In the genomic region with DNA sequence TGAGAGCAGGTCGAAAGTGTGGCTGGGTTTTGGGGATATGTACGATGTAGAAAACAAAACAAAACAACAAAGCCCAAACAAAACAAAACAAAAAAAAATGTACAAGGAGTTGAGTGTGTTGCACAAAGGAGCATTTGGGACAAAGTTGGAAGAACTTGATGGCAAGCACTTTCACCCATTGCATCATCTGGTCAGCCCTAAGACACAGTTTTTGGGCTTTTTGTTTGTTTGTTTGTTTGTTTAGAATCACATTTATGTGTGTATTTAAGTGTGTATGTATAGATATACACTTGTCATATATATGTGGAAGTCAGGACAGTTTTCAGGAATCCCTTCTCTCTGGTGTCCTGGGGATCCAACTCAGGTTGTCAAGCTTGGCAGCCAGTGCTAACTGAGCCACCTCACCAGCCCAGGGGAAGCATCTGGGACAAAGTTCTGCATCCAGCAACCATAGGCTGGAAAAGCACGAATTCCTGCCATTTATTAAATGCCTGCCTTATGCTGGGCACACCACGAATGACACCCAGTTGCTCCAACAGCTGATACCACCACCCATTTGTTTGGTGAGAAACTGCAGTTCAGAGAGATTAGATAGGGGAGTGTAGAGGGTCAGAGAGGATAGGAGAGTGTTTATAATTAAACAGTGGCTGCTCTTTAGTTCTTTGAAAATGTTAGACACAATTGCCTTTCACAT, we compare ENCODE assay signal across 8 mouse cellular contexts. TPM values are rescaled to one million over a fixed set of nuclear protein-coding genes. Genes with fewer than 3 reads are reported as not detected.
DNase-seq lines count a peak whose midpoint lies in the region; ATAC-seq and TF ChIP-seq lines count a peak whose summit lies in the region.
"Had no signal": no experiment of that assay in that cellular context is flagged by ENCODE, and none has a peak within 500 bp of the region (broad histone marks: within the 10 kb centered on the region; RNA-seq: fewer than 3 reads in every experiment).

No protein-coding gene starts in this region.

- 21% methylated on average over 4 of the region's 4 CpGs for WGBS in liver, embryonic 11.5 days
- WGBS in liver, embryonic 12.5 days (ENCODE audit: insufficient replicate concordance) = 15% methylated on average over 4 of the region's 4 CpGs
- WGBS in limb, embryonic 11.5 days = 36% methylated on average over 4 of the region's 4 CpGs

- TF ChIP-seq CTCF in MEL (IDR thresholded peaks at IDR 0.05 in 2 of 3, conservative IDR thresholded peaks at IDR 0.05 in 1 of 3; ENCODE audit: control insufficient read depth in 1 of 3, insufficient read depth in 1 of 3, low read depth in 2 of 3, low read length in 3 of 3, poor library complexity in 1 of 3, severe bottlenecking in 1 of 3) = no peak

- TF ChIP-seq RAD21 in MEL (IDR thresholded peaks at IDR 0.05; ENCODE audit: low read depth, low read length) = no peak

- H3K27ac ChIP-seq in liver, embryonic 11.5 days (ENCODE audit: low read depth, low read length) = no peak overlapping the region
- H3K27ac ChIP-seq in liver, embryonic 12.5 days = no peak overlapping the region
- no peak overlapping the region for H3K27ac ChIP-seq in MEL (ENCODE audit: control insufficient read depth, low read depth, low read length)
- peak overlapping the region; percentile 33; the same call in 1 of the 2 replicates for H3K27ac ChIP-seq in limb, embryonic 11.5 days (replicated peaks; ENCODE audit: low read depth, low read length)
- H3K27ac ChIP-seq: liver, embryonic 14.5 days had no signal

- H3K27me3 ChIP-seq in liver, embryonic 11.5 days (replicated peaks; ENCODE audit: control insufficient read depth, insufficient read depth, low read length) = no peaks in the 10 kb centered on the region
- H3K27me3 ChIP-seq in liver, embryonic 12.5 days (replicated peaks) = 0 out of 2 replicates have a peak, but pooled peaks cover 8% of the 10 kb centered on the region
- no peaks in the 10 kb centered on the region for H3K27me3 ChIP-seq in MEL (ENCODE audit: control insufficient read depth in 1 of 2, insufficient read depth in 2 of 2, low read length in 2 of 2)
- H3K27me3 ChIP-seq in limb, embryonic 11.5 days (ENCODE audit: control insufficient read depth, insufficient read depth, low read length) = no peaks in the 10 kb centered on the region
- H3K27me3 ChIP-seq in myocyte (ENCODE audit: control insufficient read depth, insufficient read depth, insufficient read length) = no peaks in the 10 kb centered on the region

- ATAC-seq in liver, embryonic 11.5 days (replicated peaks; ENCODE audit: low FRiP score) = 0 out of 2 replicates have a peak, but pooled peaks have one; percentile 44
- no peak; the same call in 1 of the 2 replicates for ATAC-seq in liver, embryonic 12.5 days
- ATAC-seq in limb, embryonic 11.5 days (ENCODE audit: insufficient number of reproducible peaks, low FRiP score, low TSS enrichment, low read depth) = no peak

- no peak; a peak in 2 of 4 replicates for TF ChIP-seq EP300 in MEL (IDR thresholded peaks at IDR 0.05; ENCODE audit: low read depth in 1 of 2, low read length in 2 of 2)

- no peaks in the 10 kb centered on the region for H3K9me3 ChIP-seq in liver, embryonic 11.5 days (ENCODE audit: control insufficient read depth, low read length)
- H3K9me3 ChIP-seq in liver, embryonic 12.5 days (replicated peaks) = no peaks in the 10 kb centered on the region
- H3K9me3 ChIP-seq in MEL (replicated peaks; ENCODE audit: insufficient read depth, low read length) = no peaks in the 10 kb centered on the region
- no peaks in the 10 kb centered on the region for H3K9me3 ChIP-seq in limb, embryonic 11.5 days (ENCODE audit: control insufficient read depth, low read length)

- H3K4me2 ChIP-seq in liver, embryonic 11.5 days = no peak overlapping the region
- H3K4me2 ChIP-seq in liver, embryonic 12.5 days = no peak overlapping the region
- no peak overlapping the region for H3K4me2 ChIP-seq in limb, embryonic 11.5 days (ENCODE audit: low read depth, severe bottlenecking)
- peak overlapping the region; percentile 60 for H3K4me2 ChIP-seq in myocyte (ENCODE audit: low read depth)

- H3K79me2 ChIP-seq in MEL (ENCODE audit: control insufficient read depth, insufficient read depth, low read length, poor library complexity) (no peaks in the 10 kb centered on the region; the same call in 1 of the 2 replicates), myocyte (ENCODE audit: control insufficient read depth, insufficient read depth) (no peaks in the 10 kb centered on the region)

- no peak for TF ChIP-seq POLR2A in MEL (IDR thresholded peaks at IDR 0.05; ENCODE audit: control insufficient read depth in 1 of 2, insufficient read depth in 1 of 2, low read depth in 1 of 2, low read length in 2 of 2, poor library complexity in 1 of 2)
- TF ChIP-seq POLR2A in myocyte (IDR thresholded peaks at IDR 0.05; ENCODE audit: insufficient read length, low read depth) = no peak

- no peaks in the 10 kb centered on the region for H3K36me3 ChIP-seq in liver, embryonic 11.5 days (ENCODE audit: control insufficient read depth, insufficient read depth, low read length)
- no peaks in the 10 kb centered on the region for H3K36me3 ChIP-seq in liver, embryonic 12.5 days
- peaks cover 0 to 24% of the 10 kb centered on the region in 2 experiments; a peak in 2 of 4 replicates for H3K36me3 ChIP-seq in MEL (ENCODE audit: control insufficient read depth in 1 of 2, insufficient read depth in 2 of 2, low read length in 2 of 2)
- no peaks in the 10 kb centered on the region for H3K36me3 ChIP-seq in limb, embryonic 11.5 days (ENCODE audit: control insufficient read depth, insufficient read depth, low read length)
- no peaks in the 10 kb centered on the region for H3K36me3 ChIP-seq in myocyte (ENCODE audit: control insufficient read depth, insufficient read depth)

- H3K9ac ChIP-seq in liver, embryonic 11.5 days (ENCODE audit: low read depth, low read length) = no peak overlapping the region
- no peak overlapping the region; the same call in 1 of the 2 replicates for H3K9ac ChIP-seq in liver, embryonic 12.5 days
- no peak overlapping the region; the same call in 1 of the 2 replicates for H3K9ac ChIP-seq in MEL (ENCODE audit: control insufficient read depth, low read depth, low read length, poor library complexity, severe bottlenecking)
- H3K9ac ChIP-seq in limb, embryonic 11.5 days (ENCODE audit: low read length) = no peak overlapping the region
- H3K9ac ChIP-seq: liver, embryonic 14.5 days had no signal

- H3K4me1 ChIP-seq in liver, embryonic 11.5 days (replicated peaks; ENCODE audit: control insufficient read depth, insufficient read depth, low read length) = peaks cover 14% of the 10 kb centered on the region
- peaks cover 35% of the 10 kb centered on the region for H3K4me1 ChIP-seq in liver, embryonic 12.5 days
- peaks cover 29% of the 10 kb centered on the region in 2 experiments for H3K4me1 ChIP-seq in MEL (ENCODE audit: control insufficient read depth in 1 of 2, insufficient read depth in 2 of 2, low read length in 2 of 2)
- peaks cover 11% of the 10 kb centered on the region for H3K4me1 ChIP-seq in limb, embryonic 11.5 days (ENCODE audit: control insufficient read depth, insufficient read depth, low read length)

- no peak overlapping the region for H3ac ChIP-seq in myocyte (ENCODE audit: control insufficient read depth, insufficient read length)

- no peak overlapping the region for H3K4me3 ChIP-seq in liver, embryonic 11.5 days (ENCODE audit: low read depth, low read length)
- H3K4me3 ChIP-seq in liver, embryonic 12.5 days = no peak overlapping the region
- H3K4me3 ChIP-seq in MEL (ENCODE audit: control insufficient read depth in 1 of 2, insufficient read depth in 1 of 2, low read depth in 2 of 2, low read length in 2 of 2) (peak overlapping the region in 1 of 2 experiments; percentile 21; a peak in 1 of 4 replicates), myocyte (no peak overlapping the region)
- no peak overlapping the region for H3K4me3 ChIP-seq in limb, embryonic 11.5 days (ENCODE audit: low read depth, low read length)

- DNase-seq in liver, embryonic 11.5 days (ENCODE audit: low spot score) = no peak
- peak; percentile 41 for DNase-seq in MEL (ENCODE audit: low read depth, low spot score)
- DNase-seq in limb, embryonic 11.5 days (ENCODE audit: low spot score) = no peak
- no peak for DNase-seq in kidney, adult 8-10 months
- no peak for DNase-seq in cerebellum, postnatal 36 days

TF ChIP-seq in MEL, 35 proteins besides CTCF, POLR2A, EP300 and RAD21 (continues in another document):
- TF ChIP-seq TAL1 (IDR thresholded peaks at IDR 0.05; ENCODE audit: low read length) = no peak
- TF ChIP-seq SMC3 (IDR thresholded peaks at IDR 0.05; ENCODE audit: low read depth, low read length) = no peak
- peak; percentile 93 for TF ChIP-seq ETS1 (IDR thresholded peaks at IDR 0.05; ENCODE audit: low read depth, low read length)
- no peak for TF ChIP-seq UBTF (IDR thresholded peaks at IDR 0.05; ENCODE audit: borderline replicate concordance, insufficient read depth, low read depth, low read length)
- peak; percentile 48; the same call in 1 of the 2 replicates for TF ChIP-seq GATA1 (IDR thresholded peaks at IDR 0.05; ENCODE audit: low read depth, low read length)

TF ChIP-seq in myocyte, 11 proteins besides CTCF, POLR2A, EP300 and RAD21 (continues in another document):
- peak in 2 of 3 experiments; percentile 81 to 86 for TF ChIP-seq MYOD1 (IDR thresholded peaks at IDR 0.05; ENCODE audit: control insufficient read depth in 1 of 3, insufficient read length in 2 of 3, low read depth in 2 of 3)
- TF ChIP-seq MYOG (IDR thresholded peaks at IDR 0.05; ENCODE audit: control insufficient read depth in 1 of 3, insufficient read depth in 1 of 3, insufficient read length in 2 of 3, low read depth in 2 of 3) = peak in 2 of 3 experiments; percentile 77 to 87
- no peak for TF ChIP-seq USF1 (IDR thresholded peaks at IDR 0.05; ENCODE audit: low read depth)
- TF ChIP-seq TCF3 (IDR thresholded peaks at IDR 0.05; ENCODE audit: insufficient read length, low read depth) = peak; percentile 54

RNA-seq across cellular contexts. Expression of a gene that starts 5.5 kb away (rescaled TPM):
- 33.5 and 33.7 TPM in 2 replicates for polyA plus RNA-seq in liver, embryonic 11.5 days (2014; fragmentation: Nextera tagmentation; extraction: Ambion mirVana)
- polyA plus RNA-seq in liver, embryonic 12.5 days (2016; fragmentation: Nextera tagmentation; extraction: Ambion mirVana) = 19.9 and 20.4 TPM in 2 replicates
- total RNA-seq in MEL (2012; rRNA removed) = 29.5 and 31.8 TPM in 2 replicates
- polyA plus RNA-seq in MEL (2012; ENCODE audit: insufficient read depth in 1 of 2, insufficient read length in 2 of 2, low read depth in 1 of 2, low replicate concordance in 2 of 2, missing spikeins in 1 of 2) (100 to 1,000 TPM in 1 of 2 experiments, 10 to 100 TPM in 1; 39.5 to 135 TPM), myocyte (2012; fragmentation: generic; extraction: Trizol) (59.3 TPM)
- polyA plus RNA-seq in limb, embryonic 11.5 days (2014; fragmentation: Nextera tagmentation; extraction: Ambion mirVana) = 37.5 and 39.1 TPM in 2 replicates

RNA-seq across cellular contexts. Expression of a gene that starts 44.1 kb away (rescaled TPM):
- polyA plus RNA-seq in liver, embryonic 11.5 days (2014; fragmentation: Nextera tagmentation; extraction: Ambion mirVana) = 3.0 and 3.3 TPM in 2 replicates
- polyA plus RNA-seq in liver, embryonic 12.5 days (2016; fragmentation: Nextera tagmentation; extraction: Ambion mirVana) = 1.4 and 1.5 TPM in 2 replicates
- total RNA-seq in MEL (2012; rRNA removed) = 2.5 and 4.3 TPM in 2 replicates
- polyA plus RNA-seq in MEL (2012; ENCODE audit: insufficient read depth in 1 of 2, insufficient read length in 2 of 2, low read depth in 1 of 2, low replicate concordance in 2 of 2, missing spikeins in 1 of 2) = 1 to 10 TPM in 1 of 2 experiments, not detected in 1; 4.1 TPM
- polyA plus RNA-seq in limb, embryonic 11.5 days (2014; fragmentation: Nextera tagmentation; extraction: Ambion mirVana) = 2.3 and 3.4 TPM in 2 replicates
- 0.72 TPM for polyA plus RNA-seq in myocyte (2012; fragmentation: generic; extraction: Trizol)
